Mouse (Mus musculus): Measurements from ENCODE around the gene Kyat1.

- TF ChIP-seq POLR2A (IDR thresholded peaks at IDR 0.05; ENCODE audit: borderline replicate concordance, extremely low read depth, low read depth, low read length) (no peak), CTCF (IDR thresholded peaks at IDR 0.05; ENCODE audit: insufficient read depth, low read length) (no peak)
Observed at GRCm38 (mm10) chr2:30243391-30243790, 37.7 kb upstream of the Kyat1 start.
